Mouse (Mus musculus): ENCODE results near the gene Nr1d1. TPM values are rescaled to one million over a fixed set of nuclear protein-coding genes. Genes with fewer than 3 reads are reported as not detected.
A peak's percentile ranks its signal among the peaks of the same experiment; 100 is the strongest.

The Nr1d1 gene
- total RNA-seq, 2 experiments from 2014 or later = 56.3 to 152 TPM

DNA sequence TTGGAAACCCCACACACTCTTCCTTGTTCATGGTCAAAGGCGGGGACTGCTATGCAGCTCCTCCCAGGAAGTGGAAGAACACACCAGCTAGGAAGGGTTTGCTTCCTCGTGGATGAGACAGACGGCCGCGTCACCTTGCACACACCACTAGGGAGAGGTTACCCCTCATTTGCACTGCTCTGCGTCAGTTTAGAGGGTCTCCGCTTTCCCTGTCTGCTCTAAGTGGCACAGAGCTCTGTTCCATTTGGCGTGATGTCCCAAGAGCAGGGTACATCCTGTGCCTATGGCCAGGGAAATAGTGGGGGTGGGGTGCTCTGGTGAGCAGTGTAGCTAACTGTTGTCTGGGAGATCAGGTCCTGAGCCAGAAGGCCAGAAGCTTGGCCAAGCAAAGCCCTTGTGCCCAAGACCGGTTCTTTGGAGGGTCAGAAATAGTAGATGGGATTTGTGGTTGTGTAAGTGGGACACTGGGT lies 20.9 kb downstream of the Nr1d1 start:
- TF ChIP-seq CTCF (IDR thresholded peaks at IDR 0.05) = no peak
- intact Hi-C loops (cut with DNase I) = no loop called here
- Histone ChIP-seq H3K4me3 (peak overlapping the region; percentile 44), H3K27ac (peak overlapping the region; percentile 100)
- peak; percentile 71 for DNase-seq

DNA sequence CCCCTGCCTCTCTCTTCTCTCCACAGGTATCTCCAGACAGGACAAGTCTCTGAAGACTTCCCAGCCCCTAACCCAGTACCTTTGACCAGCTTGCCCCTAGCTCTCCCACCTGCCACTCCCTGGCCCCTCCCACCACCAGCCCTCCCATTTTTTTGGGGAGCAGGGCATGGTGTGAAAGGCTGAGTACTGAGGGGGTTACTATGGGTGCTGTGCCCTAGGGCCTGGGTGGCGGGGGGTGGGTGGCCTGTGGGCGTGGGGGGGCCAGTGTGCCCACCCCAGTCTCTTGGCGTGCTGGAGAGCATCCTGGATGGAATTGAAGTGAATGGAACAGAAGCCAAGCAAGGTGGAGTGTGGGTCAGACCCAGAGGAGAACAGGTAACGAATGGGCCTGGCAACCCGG lies 21.9 kb downstream of the Nr1d1 start:
- peak; percentile 16 for DNase-seq
- intact Hi-C loops (cut with DNase I) = no loop called here

DNA sequence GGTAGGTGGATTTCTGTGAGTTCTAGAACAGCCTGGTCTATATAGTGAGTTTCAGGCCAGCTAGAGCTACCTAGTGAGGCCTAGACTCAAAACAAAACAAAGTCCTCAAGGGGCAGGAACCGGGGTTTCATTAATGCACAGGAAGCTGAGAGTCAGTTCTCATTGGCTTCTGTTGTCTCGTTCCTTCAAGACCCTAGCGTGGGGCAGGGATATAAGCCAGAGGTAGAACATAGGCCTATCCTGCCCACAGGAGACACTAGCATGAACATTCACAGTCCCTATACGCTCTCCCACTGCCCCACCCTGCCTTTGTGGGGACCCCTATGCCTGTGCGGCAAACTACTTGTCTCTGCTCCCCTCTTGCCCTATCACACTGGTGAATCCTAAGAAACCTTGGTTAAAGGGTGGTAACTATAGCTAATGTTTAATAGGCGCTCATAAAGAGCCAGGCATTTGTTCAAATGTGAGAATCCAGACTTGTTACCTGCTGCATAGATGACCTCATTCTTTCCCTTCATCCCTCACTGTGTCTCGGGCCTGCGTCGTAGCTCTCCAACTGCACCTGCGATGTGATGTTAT lies 22.5 kb downstream of the Nr1d1 start:
- no peak for TF ChIP-seq CTCF (IDR thresholded peaks at IDR 0.05)
- H3K4me3 ChIP-seq = no peak overlapping the region
- intact Hi-C loops (cut with DNase I) = no loop called here
- peak overlapping the region; percentile 100 for H3K27ac ChIP-seq
- DNase-seq = peak; percentile 15

More for the DNA sequence above, 21.9 kb downstream of the Nr1d1 start:
- no peak for TF ChIP-seq CTCF (IDR thresholded peaks at IDR 0.05)
- Histone ChIP-seq H3K27ac (peak overlapping the region; percentile 100), H3K4me3 (no peak overlapping the region)

DNA sequence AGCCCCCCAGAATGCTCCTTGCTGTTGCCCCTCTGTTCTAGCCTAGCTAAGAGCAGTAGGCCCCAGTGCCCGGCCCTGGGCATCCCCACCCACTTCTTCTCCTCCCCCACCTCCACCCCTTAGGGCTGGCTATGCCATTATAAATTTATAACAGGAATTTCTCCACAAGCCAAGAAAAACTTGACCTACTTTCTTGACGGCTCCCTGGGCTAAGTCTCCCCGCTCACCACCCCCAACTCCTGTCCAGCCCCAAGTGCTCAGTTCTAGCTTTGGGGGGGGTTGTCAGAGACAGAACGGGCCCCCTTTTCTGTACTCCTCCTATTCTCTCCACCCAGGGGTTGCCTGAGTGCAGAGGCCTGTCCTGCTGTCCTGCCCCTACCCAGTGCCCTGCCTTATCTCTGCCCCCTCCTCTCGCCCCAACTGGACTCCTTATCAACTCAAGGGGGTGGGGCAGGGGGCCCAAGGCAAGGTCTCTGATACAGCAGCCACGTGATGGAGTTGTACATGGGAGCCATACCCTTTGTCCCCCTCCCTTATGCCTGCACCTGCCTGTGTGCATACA lies 23.8 kb downstream of the Nr1d1 start:
- Histone ChIP-seq H3K27ac (peak overlapping the region; percentile 100), H3K4me3 (peak overlapping the region; percentile 66)
- DNase-seq = peak; percentile 32
- intact Hi-C loops (cut with DNase I) = no loop called here
- no peak for TF ChIP-seq CTCF (IDR thresholded peaks at IDR 0.05)

DNA sequence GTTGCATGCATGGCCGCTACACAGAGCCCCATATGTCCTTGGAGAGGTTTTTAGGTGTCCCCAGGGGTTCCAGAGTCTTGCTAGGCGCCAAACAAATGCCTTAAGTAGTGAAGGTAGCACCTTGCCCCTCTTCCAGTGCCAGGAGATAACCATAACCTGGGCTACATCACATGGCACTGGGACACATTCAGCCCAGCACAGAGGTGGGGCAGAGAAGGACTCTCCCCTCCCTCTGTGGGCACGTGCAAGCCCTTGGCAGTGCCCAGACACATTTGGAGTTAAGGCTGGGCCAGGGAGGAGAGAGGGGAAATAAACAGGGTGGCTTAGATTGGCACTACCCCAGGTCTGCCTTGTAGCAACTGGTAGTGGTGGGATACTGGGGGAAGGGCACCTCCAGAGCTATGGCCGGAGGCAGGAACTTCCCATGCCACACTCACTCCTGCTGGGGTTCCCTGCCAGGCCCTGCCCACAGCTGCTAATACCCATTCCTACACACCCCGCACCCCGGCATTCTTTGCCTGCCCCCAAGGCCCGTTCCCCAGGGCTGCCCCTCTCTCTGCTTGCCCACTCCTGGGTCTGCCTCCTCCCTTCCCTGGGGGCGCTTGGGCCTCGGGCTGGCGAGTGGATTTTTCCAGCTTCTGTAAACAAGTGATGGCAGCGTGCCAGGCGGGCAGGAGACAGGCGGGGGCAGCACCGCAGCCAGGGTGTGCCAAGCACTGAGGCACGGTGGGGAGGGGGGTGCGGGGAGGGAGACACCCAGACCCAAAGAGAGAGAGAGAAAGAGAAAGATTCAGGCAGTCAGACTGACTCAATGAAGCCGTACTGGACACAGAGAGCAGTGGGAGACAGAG lies 24.6 kb downstream of the Nr1d1 start:
- H3K4me3 ChIP-seq = peak overlapping the region; percentile 66
- intact Hi-C loops (cut with DNase I) = no loop called here
- TF ChIP-seq CTCF (IDR thresholded peaks at IDR 0.05) = no peak
- peak; percentile 77 for DNase-seq
- peak overlapping the region; percentile 100 for H3K27ac ChIP-seq

DNA sequence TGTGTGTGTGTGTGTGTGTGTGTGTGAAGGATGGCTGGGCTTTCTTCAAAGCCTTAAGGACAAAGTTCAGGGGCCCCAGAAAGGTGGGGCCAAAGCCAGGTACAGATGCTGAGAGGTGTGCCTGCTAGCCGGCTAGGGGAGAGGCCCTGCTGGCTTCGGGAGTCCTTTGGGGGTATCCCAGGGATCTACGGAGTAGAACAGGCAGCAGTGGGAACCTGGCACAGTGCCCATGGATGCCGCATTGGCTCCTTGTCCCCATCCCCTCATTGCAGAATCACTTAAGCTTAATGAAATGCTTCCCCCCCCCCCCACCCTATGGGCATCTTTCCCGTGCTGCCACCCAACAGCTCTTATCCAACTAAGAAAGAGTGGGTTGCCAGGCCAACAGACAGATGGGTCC lies 25.4 kb downstream of the Nr1d1 start:
- peak overlapping the region; percentile 100 for H3K27ac ChIP-seq
- H3K4me3 ChIP-seq = peak overlapping the region; percentile 66
- intact Hi-C loops (cut with DNase I) = loop anchor here (2.0 kb wide), 1 partner anchor 19 kb away; no protein-coding TSS in a partner anchor
- TF ChIP-seq CTCF (IDR thresholded peaks at IDR 0.05) = no peak
- peak; percentile 51 for DNase-seq

DNA sequence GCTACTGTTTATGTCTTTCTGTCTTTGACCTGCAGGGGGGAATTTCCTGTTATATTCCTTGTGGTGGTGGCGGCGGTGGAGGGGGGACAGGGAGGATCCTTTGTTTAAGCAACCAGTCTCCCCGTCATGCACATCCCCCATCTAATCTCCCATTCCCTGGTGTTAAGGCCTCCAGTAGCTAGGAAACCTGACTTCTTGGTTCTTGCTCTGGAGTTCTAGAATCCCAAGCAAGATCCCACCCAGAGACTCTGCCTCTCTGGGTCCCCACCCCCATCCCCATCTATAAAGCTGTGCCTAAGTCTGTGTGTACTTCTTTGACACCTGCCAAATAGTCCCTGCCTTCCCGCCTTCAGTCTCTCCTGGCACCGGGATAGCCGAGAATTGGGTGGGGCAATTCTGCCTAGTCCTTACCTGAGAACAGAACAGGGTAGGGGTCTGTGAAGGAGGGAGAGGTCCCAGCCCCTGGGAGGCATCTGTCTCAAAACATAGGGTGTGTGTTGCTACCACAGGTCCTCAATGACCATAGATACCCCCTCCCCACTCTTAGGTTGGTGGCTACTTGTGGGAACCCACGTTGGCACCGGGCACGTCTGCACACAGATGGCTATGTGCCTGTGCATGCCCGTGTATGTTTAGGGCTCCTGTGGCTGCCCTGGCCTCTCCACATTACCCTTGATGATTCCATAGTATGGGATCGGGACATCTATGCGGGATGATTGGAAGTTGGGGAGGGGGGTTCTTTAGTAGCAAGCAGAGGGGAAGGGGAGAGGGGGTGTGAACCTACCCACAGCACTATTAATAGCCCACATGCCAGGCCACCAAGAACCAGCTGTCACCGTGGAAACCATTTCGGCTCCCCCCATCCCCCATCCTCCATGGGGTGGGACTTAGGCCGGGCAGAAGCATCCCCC lies 26.4 kb downstream of the Nr1d1 start:
- H3K27ac ChIP-seq = peak overlapping the region; percentile 100
- TF ChIP-seq CTCF (IDR thresholded peaks at IDR 0.05) = no peak
- peak overlapping the region; percentile 65 for H3K4me3 ChIP-seq
- peak; percentile 45 for DNase-seq
- intact Hi-C loops (cut with DNase I) = loop anchor here (2.0 kb wide), 1 partner anchor 20 kb away; no protein-coding TSS in a partner anchor

DNA sequence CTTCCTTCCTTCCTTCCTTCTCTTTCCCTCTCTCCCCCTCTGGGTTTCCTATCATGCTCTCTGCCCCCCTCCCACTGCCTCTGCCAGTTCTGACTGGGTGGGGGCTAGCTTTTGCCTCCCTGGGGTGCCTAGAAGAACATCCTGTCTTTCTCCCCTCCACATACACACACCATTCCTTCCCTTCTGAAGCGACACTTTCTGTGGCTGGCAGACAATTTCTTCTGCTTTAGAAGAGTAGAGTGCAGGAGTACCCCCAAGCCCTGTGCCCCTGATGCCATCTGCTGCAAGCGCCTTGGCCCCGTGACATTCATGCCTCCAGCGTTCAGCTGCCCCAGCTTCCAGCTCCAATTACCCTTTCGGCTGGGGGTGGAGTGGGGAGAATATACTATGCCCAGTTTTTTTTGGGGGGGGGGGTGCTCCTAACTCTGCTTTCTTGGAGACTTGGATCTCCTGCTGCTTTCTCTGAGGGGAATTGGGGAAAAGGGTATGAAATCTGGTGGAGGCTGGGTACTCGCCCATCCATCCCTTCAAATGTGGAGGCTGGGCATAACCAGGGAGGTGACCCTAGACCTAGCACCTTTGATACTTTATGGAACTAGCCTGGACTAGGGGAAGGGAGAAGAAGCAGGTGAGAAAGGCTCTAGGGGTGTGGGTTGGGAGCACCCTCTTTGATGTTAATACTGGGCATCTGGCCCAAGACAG lies 27.2 kb downstream of the Nr1d1 start:
- peak; percentile 83 for DNase-seq
- H3K4me3 ChIP-seq = peak overlapping the region; percentile 65
- TF ChIP-seq CTCF (IDR thresholded peaks at IDR 0.05) = no peak
- H3K27ac ChIP-seq = peak overlapping the region; percentile 100
- intact Hi-C loops (cut with DNase I) = loop anchor here (2.0 kb wide), 1 partner anchor 21 kb away; no protein-coding TSS in a partner anchor

DNA sequence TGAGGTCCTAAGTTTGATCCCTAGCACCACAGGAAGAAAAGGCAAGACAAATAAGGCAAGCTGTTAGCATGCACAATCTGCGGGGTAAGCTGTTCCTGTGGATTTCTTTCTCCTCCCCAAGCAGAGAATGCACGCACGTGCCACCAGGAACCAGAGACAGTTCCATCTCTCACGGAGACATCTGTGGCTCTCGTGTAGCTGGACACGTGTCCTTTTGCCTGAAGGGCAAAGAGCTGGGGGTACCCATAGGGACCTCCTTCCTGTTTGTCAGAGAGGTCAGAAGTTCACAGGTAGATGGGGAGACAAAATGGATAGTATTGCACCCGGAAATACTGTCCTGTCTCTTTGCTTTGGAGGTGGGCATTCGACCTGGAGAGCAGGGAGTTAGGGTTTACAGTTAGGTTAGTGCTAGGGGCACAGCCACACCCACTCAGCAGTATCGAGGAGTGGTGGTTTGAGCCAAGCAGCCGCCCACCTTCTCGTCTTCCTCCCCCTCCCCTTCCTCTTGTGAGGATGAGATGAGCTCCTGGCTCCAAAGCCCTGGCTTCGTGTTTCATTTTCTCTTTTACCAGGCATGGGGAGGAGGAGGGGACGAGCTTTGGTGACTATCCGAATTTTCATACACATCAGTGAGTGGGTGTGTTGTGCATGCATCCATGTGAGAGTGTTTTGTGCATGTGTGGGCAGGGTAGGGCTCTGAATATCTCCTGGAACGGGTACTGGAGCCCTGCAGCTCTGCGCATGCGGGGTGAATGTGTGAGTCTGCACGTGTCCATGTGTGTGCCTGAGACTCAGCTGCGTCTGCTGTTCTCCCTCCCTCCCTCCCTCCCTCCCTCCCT lies 28.1 kb downstream of the Nr1d1 start:
- DNase-seq = peak; percentile 91
- Histone ChIP-seq H3K4me3 (peak overlapping the region; percentile 65), H3K27ac (peak overlapping the region; percentile 100)
- intact Hi-C loops (cut with DNase I) = no loop called here
- no peak for TF ChIP-seq CTCF (IDR thresholded peaks at IDR 0.05)

DNA sequence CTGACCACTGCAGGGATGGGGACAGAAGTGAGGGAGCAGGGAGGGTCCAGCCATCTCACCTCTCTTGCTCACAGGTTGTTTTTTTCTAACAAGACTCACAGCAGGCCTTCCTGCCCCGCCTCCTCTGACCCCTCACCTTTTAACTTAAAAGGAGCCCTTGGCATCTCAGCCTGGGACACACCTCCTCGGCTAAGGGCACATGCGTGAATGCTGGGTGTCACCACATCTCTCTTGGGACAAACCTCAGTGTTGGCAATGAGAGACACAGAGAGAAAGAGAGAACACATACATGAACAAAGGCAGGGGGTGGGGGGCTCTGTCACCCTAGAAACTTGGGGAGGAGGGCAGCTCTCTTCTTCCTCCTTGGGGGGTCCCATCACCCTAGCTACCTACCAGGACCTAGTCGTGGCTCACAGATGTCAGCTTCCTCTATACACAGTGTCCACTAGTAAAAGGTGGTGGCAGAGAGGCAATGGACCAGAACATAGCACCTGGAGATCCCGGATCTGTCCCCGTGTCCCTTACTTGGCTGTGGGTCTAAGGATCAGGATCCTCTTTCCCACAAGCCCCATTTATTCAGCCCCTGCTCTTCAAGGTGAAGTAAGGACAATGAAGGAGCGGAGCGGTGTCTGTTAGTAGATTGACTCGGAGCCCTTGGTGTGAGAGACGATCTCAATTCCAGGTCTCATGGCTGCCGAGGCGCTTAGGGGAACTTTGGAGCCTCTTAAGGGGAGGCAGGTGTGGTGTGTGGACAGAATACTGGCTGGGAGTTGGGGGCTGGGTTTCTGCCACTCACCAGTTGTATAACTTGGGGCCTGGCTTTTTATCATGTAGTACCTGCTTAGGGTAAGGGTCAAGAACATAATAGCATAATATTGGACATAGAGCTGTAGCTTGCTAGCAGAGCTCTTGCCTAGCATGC lies 28.9 kb downstream of the Nr1d1 start:
- DNase-seq = peak; percentile 38
- intact Hi-C loops (cut with DNase I) = no loop called here
- Histone ChIP-seq H3K4me3 (peak overlapping the region; percentile 65), H3K27ac (peak overlapping the region; percentile 100)
- TF ChIP-seq CTCF (IDR thresholded peaks at IDR 0.05) = no peak
